Mouse (Mus musculus): ENCODE results near the gene Ssb. TPM values are rescaled to one million over a fixed set of nuclear protein-coding genes. Genes with fewer than 3 reads are reported as not detected.
"Not testable (repeated sequence)": the region's sequence is repeated elsewhere in the genome, so short reads cannot be mapped to it uniquely, and the experiment has no call there.

Gene Ssb
- total RNA-seq, 4 experiments from 2014 or later: 38.7 to 51.8 (median 45.2) TPM

GRCm38 (mm10) chr2:69862117-69862657 lies 825 bp downstream of the Ssb start:
- no peak for DNase-seq (ENCODE audit: low spot score in 2 of 2)

- DNase-seq (ENCODE audit: low spot score in 2 of 2): no peak
Measured at GRCm38 (mm10) chr2:69883990-69884391, 22.6 kb downstream of the Ssb start.

- no peak for DNase-seq (ENCODE audit: low spot score in 2 of 2)
Measured at GRCm38 (mm10) chr2:69884581-69884980, 23.2 kb downstream of the Ssb start.

GRCm38 (mm10) chr2:69885050-69885449 lies 23.7 kb downstream of the Ssb start:
- no peak for DNase-seq (ENCODE audit: low spot score in 2 of 2)

GRCm38 (mm10) chr2:69885451-69886305 lies 24.3 kb downstream of the Ssb start, which contains the start of gene Mettl5:
Mettl5 (minus strand) TSS chr2:69885615.
- peak; percentile 75 to 77 for DNase-seq (ENCODE audit: low spot score in 2 of 2)

GRCm38 (mm10) chr2:69888957-69889356 lies 27.6 kb downstream of the Ssb start:
- no peak for DNase-seq (ENCODE audit: low spot score in 2 of 2)

DNA sequence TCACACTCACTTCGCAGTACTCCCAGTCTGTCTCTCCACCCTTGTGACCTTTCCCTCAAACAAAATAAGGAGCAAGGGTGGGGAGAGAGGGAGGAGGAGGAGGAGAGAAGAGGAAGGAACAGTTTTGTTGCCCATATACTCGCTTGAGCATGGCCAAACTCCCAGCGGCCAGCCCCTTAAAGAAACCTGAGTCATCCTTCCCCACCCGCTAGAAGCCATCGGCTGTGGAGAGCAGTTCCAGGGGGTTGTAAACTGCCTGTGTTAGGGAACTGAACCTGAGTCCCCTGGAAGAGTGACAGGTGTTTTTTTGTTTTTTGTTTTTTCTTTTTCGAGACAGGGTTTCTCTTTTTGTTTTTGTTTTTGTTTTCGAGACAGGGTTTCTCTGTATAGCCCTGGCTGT lies 29.5 kb downstream of the Ssb start:
- no peak for DNase-seq (ENCODE audit: low spot score in 2 of 2)

GRCm38 (mm10) chr2:69893145-69893544 lies 31.8 kb downstream of the Ssb start:
- no peak for DNase-seq (ENCODE audit: low spot score in 2 of 2)

GRCm38 (mm10) chr2:69893891-69894290 lies 32.5 kb downstream of the Ssb start:
- DNase-seq (ENCODE audit: low spot score in 2 of 2): no peak

DNA sequence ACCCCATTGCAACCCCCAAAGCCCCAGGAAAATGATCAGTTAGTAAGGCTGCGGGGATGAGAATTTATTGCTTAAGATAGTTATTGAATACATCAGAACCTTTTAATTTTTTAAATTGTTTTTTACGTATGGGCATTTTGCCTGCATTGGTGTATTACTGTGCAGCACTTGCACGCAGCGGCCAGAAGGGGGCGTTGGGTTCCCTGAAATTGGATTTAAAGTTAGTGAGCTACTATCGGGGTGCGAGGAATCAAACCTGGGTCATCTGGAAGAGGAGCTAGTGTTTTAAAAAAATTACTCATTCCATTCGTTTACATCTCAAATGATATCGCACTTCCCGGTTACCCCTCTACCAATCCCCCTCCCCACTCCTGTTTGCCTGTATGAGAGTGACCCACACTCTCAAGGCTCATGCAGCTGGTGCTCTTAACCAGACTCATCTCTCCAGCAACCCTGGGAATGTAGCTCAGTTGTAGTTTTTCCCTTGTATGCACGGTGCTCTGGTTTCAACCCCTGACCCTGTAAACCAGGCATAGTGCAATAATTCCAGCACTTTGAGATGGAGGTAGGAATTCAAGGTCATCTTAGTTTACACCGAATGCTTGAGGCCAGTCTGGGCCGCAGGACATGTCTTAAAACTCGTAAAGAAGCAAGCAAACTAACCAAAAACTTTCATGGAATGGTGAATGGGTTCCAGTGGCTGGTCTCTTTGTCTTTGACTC lies 34.3 kb downstream of the Ssb start:
- no peak for DNase-seq (ENCODE audit: low spot score in 2 of 2)

- DNase-seq (ENCODE audit: low spot score in 2 of 2): no peak
Measured at GRCm38 (mm10) chr2:69896224-69896581, 34.8 kb downstream of the Ssb start.

DNA sequence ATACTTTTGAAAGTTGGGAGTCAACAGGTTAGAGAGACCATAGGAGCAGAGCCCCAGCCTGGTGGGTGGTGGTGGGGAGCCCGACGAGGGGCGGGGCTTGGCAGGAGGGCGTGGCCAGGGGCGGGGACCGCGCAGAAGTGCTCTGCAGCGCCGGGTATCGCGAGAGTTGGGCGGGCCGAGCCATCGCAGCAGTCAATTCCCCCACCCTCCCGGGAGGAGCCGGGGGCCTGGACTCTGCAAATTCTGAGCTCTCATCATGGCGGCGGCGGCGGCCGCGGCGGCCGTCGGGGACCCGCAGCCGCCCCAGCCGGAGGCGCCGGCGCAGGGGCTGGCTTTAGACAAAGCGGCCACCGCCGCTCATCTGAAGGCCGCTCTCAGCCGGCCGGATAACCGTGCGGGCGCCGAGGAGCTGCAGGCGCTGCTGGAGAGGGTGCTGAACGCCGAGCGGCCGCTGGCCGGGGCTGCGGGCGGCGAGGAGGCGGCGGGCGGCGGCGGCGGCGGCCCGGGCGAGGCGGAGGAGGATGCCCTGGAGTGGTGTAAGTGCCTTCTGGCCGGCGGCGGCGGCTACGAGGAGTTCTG lies 35.8 kb downstream of the Ssb start, which contains the start of gene Ubr3:
Gene Ubr3 (plus strand): TSS at position 208 of the 579 bp plus-strand sequence.
- peak; percentile 96 to 98 for DNase-seq (ENCODE audit: low spot score in 2 of 2)

- DNase-seq (ENCODE audit: low spot score in 2 of 2): peak; percentile 31 to 45
Measured at GRCm38 (mm10) chr2:69897618-69898575, 36.5 kb downstream of the Ssb start.

DNA sequence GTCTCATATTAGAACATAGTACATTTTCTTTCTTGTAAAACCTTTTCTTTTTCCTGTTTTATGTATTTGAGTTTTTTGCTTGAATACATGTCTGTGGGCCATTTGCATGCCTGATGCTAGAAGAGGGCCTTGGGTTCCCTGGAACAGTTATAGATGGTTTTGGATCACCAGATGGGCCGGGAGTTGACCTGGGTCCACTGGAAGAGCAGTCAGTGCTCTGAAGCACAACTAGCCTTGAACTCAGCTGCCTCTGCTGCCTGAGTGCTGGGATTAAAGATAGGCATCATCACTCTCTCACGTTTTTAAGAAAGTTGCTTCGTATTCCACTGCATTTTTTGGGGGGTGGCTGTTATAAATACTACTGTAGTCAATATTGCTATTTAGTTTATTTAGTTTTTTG lies 42.2 kb downstream of the Ssb start:
- DNase-seq (ENCODE audit: low spot score in 2 of 2): no peak

DNA sequence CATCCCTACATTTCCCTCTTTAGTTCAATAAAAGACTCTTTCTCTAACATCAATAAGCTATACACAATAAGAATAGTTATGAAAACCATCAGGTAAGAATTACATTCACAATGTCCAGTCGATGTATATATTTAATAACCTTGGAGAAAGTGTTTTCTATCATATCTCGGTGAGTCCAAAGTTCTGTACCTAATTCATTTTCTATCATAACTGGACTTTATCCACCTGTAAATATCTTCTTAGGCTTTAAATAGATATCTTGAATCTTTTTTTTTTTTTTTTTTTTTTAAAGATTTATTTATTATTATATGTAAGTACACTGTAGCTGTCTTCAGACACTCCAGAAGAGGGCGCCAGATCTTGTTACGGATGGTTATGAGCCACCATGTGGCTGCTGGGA lies 46.0 kb downstream of the Ssb start:
- DNase-seq (ENCODE audit: low spot score in 2 of 2): not testable (repeated sequence)

- DNase-seq (ENCODE audit: low spot score in 2 of 2): no peak
Measured at GRCm38 (mm10) chr2:69912801-69913200, 51.4 kb downstream of the Ssb start.

DNA sequence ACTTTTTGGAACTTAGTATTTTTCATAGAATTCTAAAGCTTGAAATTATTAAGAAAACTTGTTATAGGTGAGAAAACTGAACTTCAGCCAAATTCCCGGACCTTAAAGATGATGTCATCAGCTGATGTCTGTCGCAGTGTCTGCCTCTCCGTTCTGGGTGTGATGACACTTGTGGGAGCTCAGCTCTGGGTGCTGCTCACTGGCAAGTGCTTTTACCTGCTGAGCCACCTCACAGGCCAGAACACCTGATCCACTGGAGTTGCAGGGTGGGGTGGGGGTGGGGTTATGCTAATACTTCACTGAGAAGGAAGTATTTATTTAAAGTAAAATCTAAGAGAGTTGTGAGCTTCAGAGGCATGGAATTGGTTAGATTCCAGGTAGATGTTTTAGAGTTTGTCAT lies 55.9 kb downstream of the Ssb start:
- DNase-seq (ENCODE audit: low spot score in 2 of 2): no peak
